Mouse (Mus musculus): ENCODE measurements around the gene Vmn1r171. TPM values are rescaled to one million over a fixed set of nuclear protein-coding genes. Genes with fewer than 3 reads are reported as not detected.
"Not testable (repeated sequence)": the region's sequence is repeated elsewhere in the genome, so short reads cannot be mapped to it uniquely, and the experiment has no call there.

Gene Vmn1r171
- polyA plus RNA-seq (2017; shearing (Covaris generic)), result not detected

DNA sequence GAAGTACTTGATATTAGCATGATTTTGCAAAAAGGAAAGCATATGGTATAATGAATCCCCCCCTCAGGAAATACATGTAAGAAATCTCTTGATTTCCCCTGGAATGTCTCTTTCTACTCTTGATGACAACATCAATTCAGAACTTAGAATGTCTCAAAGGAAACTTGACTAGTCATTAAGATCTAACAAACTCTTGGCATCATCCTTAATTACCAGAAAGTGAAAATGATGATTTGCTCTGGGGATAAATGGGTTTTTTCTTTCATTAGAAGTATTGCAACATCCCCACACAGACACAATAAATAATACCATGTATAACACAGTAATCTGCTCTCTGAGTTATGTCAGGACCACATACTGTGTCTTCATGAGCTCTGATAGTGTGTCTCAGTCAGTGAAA, at the start of gene Vmn1r171:
TSS of gene Vmn1r171 (plus strand) at position 301 of the 400 bp plus-strand sequence.
- ATAC-seq, result no peak

- ATAC-seq, result not testable (repeated sequence)
Measured at GRCm38 (mm10) chr7:23605875-23606274, 24.6 kb upstream of the Vmn1r171 start, which contains the start of gene Vmn1r170. Gene Vmn1r170 (plus strand): TSS chr7:23606175.

DNA sequence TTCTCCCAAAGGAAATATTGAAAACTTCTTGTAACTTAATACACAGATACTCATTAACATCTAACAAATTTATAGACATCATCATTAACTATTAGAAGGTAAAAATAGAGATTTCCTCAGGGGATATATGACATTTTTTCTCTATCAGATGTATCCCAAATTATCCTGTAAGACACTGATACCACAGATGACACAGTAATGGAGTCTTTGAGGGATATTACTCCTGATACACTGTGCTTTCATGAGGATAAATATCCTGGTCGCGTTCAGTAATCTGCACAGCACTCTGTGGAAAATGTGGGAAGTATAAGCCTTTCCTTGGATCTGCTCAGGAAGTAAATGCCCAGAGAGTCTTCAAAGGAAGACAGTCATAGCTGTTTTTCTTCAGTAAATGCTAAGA, 27.5 kb downstream of the Vmn1r171 start, which contains the start of gene Vmn1r172:
TSS of gene Vmn1r172 (plus strand) at position 301 of the 400 bp plus-strand sequence.
- ATAC-seq, result no peak

Other genes with a start within 250 kb of the Vmn1r171 start
- not detected for gene Nlrp5, start 244.8 kb upstream of the Vmn1r171 start, polyA plus RNA-seq (2017; shearing (Covaris generic))
- gene Vmn1r167, start 123.5 kb upstream of the Vmn1r171 start, polyA plus RNA-seq (2017; shearing (Covaris generic)), result not detected
- not detected for gene Vmn1r168, start 91.0 kb upstream of the Vmn1r171 start, polyA plus RNA-seq (2017; shearing (Covaris generic))
- gene Vmn1r169, start 55.2 kb upstream of the Vmn1r171 start, polyA plus RNA-seq (2017; shearing (Covaris generic)), result not detected
- not detected for gene Vmn1r170, start 24.5 kb upstream of the Vmn1r171 start, polyA plus RNA-seq (2017; shearing (Covaris generic))
- gene Vmn1r172, start 27.6 kb downstream of the Vmn1r171 start, polyA plus RNA-seq (2017; shearing (Covaris generic)), result not detected
- under 1 TPM in 1 of 3 experiments, not detected in 2; 0.06 TPM for gene Vmn1r173, start 70.0 kb downstream of the Vmn1r171 start, polyA plus RNA-seq (2017; shearing (Covaris generic))
- under 1 TPM in 1 of 3 experiments, not detected in 2; 0.05 TPM for gene Vmn1r174, start 121.5 kb downstream of the Vmn1r171 start, polyA plus RNA-seq (2017; shearing (Covaris generic))
- not detected for gene Vmn1r175, start 179.9 kb downstream of the Vmn1r171 start, polyA plus RNA-seq (2017; shearing (Covaris generic))
- not detected for gene Vmn1r176, start 206.7 kb downstream of the Vmn1r171 start, polyA plus RNA-seq (2017; shearing (Covaris generic))
- not detected for gene Vmn1r177, start 235.7 kb downstream of the Vmn1r171 start, polyA plus RNA-seq (2017; shearing (Covaris generic))

Measured in inflammation-experienced regulatory T-cells, adult 6 months (primary cell).